Mouse (Mus musculus) activated CD4-positive, CD25-positive, alpha-beta regulatory T cell, adult 4 months (primary cell): Measurements from ENCODE around the gene Lctl. TPM values are rescaled to one million over a fixed set of nuclear protein-coding genes. Genes with fewer than 3 reads are reported as not detected.

Experiments
- ATAC-seq: one replicate; pipeline ENCODE4 v1.8.0; 2017
- polyA plus RNA-seq, 2 experiments: library from polyadenylated mRNA; unstranded; fragments of 100-300 nt; shearing (Covaris generic); gene quantifications; one replicate each; pipeline ENCODE4 v1.2.1; 2017

Gene Lctl
- not detected for polyA plus RNA-seq

- no peak for ATAC-seq
These were observed at the start of gene Lctl for GRCm38 (mm10) chr9:64116876-64117275. Gene Lctl, plus strand, starts transcription at chr9:64117147.

GRCm38 (mm10) chr9:64067787-64068186, 49.2 kb upstream of the Lctl start:
- ATAC-seq, result no peak

DNA sequence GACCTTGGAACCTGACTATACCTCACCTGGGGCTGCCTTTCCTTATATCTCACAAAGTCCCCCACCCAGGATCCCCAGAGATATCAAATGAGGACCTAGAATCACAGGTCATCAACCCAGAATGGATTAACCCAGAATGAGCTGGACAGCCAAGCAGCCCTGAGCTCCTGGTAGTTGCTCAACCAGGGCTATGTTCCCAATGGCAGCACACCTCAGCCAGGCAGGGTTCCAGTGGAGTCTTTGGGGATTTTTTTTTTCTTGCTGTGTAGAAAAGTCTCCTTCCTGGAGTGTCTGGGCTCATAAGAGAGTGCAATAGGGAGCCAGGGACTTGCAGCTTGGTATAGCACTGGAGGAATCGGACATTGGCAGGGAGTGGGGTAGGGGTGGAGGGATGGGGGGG, 48.4 kb upstream of the Lctl start:
- no peak for ATAC-seq

GRCm38 (mm10) chr9:64069131-64069530, 47.8 kb upstream of the Lctl start:
- ATAC-seq, result no peak

- no peak for ATAC-seq
These were observed 46.3 kb upstream of the Lctl start for GRCm38 (mm10) chr9:64070674-64071073.

- ATAC-seq, result no peak
These were observed 42.1 kb upstream of the Lctl start for GRCm38 (mm10) chr9:64074831-64075230.

GRCm38 (mm10) chr9:64076412-64076811, 40.5 kb upstream of the Lctl start:
- ATAC-seq, result no peak

DNA sequence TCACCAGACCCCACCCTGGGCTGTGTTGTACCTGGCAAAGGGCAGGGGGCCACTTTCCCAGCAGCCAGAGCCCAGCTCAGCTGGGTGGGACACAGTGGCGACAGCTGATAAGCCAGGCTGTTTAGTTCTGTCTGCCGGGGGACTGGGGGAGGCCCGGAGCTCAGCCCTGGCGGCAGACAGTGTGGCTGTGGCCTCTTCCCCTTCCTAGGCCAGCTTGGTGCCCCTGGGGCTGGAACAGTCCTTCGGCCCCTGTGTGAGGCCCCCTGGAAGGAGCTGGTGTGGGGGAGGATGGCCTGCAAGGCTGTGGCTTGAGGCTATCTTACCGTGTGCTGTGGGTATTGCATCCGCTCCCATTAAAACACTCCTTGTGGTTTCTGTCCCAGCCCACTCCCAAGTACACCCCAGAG, 38.6 kb upstream of the Lctl start:
- no peak for ATAC-seq

DNA sequence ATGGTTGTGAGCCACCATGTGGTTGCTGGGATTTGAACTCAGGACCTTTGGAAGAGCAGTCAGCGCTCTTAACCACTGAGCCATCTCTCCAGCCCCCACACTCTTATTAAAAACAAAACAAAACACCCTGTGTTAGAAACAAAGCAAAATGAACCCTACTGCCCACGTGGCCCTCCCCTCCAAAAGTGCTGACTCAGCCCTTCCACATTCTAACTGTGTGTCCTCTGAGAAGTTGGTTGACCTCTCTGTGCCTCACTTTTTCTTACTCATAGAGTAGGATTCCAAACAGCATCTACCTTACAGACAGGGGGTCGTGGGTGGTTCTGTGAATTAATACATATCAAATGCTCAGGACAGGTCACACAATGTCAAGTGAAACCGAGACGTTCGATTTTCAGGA, 37.0 kb upstream of the Lctl start:
- ATAC-seq, result no peak

GRCm38 (mm10) chr9:64084231-64084630, 32.7 kb upstream of the Lctl start:
- no peak for ATAC-seq

DNA sequence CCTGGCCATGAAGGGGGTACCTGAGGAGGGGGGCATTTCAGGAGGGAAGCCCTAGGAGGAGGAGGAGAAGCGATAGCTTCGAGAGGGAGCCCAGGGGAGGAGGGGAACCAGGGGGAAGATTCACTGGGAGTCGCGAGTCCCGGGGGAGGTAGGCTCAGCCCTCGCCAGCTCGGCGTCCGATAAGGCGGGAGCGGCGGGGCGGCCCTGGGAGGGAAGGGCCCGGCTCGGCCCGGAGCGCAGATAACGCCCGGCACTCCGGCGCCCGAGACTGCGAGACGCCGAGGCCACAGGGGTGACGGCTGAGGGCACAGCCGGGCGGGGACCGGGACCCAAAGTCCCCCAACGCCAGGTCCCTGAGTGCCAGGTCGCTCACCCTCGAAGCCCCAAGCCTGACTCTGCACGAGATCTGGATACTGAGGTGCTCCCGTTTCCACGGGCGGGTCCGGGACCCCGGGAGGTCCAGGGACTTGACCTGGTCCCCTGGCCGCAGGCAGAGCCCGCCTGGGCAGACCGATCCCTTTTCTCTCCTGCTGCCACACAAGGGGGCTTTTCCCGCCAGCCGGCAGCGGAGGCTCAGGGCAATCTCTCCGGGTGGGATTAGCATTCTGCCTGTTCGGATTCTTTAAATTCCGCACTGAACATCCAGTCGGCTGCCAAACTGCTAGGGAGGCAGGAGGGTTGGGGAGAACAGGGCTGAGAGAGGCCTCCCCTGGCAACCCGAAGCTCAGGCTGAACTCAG, 32.1 kb upstream of the Lctl start:
- ATAC-seq, result no peak

GRCm38 (mm10) chr9:64085976-64086375, 31.0 kb upstream of the Lctl start:
- no peak for ATAC-seq

- ATAC-seq, result no peak
These were observed 30.4 kb upstream of the Lctl start for GRCm38 (mm10) chr9:64086543-64086942.

GRCm38 (mm10) chr9:64087461-64088235, 29.3 kb upstream of the Lctl start:
- no peak for ATAC-seq

DNA sequence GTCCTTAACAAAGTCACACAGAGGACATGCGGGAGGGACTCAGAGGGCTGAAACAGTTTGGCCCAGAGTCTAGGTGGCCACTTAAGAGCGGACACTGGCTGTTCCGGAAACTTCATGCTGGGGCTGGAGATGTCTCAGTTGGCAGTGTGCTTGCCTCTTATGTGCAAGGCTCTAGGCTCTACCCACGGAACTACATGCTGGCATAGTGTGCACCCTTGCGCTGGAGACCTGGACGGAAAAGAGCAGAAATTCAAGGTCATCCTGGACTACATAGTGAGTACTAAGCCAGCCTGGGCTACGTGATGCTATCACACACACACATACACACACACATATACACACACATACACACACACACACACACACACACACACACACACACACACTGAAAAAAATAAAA, 28.6 kb upstream of the Lctl start:
- no peak for ATAC-seq

- ATAC-seq, result no peak
These were observed 27.9 kb upstream of the Lctl start for GRCm38 (mm10) chr9:64089004-64089403.

GRCm38 (mm10) chr9:64094083-64094482, 22.9 kb upstream of the Lctl start:
- no peak for ATAC-seq

DNA sequence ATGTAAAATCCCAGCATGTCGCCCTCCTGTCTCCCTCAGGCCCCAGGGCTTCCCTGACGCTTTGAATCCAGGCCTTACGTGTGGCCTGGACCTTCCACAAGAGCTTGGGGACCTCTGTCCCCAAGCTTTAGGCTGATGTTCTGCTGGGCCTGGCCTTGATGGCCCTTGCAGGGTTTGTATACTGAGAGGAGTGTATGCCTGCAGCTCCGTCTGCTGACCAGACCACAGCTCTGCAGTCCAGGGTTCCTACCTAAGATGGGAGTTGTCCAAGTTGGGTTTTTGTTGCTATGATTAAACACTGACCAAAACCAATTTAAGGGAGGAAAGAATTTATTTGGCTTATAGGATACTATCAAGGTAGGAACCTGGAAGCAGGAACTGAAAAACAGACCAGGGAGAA, 18.7 kb upstream of the Lctl start:
- ATAC-seq, result no peak

DNA sequence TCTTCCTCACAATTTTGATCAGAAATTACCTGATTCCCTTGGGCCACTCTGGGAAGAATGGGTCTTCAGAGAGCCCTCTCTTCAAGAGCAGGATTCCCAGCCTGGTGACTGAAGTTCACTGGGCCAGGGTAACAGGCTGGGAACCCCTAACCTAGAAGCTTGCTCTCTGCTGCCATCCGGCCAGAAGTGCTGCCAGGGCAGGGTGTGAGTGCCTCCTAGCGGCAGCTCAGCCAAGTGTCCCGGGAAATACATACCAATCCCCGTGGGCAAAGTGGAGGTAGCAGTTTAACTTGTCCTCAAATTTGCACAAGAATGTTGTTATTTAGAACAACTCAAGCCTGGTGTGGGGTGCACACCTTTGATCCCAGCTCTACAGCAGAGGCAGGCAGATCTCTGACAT, 16.5 kb upstream of the Lctl start:
- no peak for ATAC-seq

DNA sequence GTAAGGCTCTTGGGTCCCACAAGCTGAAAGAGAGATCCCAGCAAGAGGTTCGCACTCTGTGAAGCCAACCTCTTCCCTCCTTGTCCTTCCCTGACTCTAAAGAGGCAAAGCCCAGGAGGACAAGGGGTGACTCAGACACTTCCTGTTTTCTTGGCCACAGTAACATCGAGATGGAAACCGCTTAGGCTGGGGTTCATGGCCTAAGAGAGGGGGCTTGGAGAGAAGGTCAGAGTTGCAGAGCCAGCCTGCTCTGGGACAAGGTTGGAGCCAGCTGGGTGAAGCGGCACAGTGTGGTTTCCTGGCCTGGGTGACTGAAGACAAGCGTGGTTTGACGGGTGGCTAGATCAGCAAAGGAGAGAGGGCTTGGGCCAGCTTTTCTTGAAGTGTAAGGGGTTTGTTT, 11.6 kb upstream of the Lctl start:
- no peak for ATAC-seq

GRCm38 (mm10) chr9:64110502-64110901, 6.4 kb upstream of the Lctl start:
- ATAC-seq, result no peak

- ATAC-seq, result no peak
These were observed 2.3 kb upstream of the Lctl start for GRCm38 (mm10) chr9:64114646-64115045.

DNA sequence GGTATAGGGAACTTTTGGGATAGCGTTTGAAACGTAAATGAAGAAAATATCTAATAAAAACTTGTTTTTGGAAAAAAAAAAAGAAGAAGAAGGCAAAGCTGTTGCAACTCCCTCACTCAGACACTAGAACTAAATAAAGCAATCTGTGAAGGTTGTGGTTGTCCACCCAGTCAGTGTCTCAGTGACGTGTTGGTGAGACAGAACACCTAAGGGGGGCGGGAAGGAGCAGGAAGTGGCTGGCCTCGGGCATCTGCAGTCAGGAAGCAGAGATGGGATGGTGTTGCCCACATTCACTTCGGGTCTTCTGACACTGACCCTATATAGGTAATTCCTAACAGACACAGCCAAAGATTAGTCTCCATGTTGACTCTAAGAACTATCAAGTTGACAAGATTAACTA, 1.2 kb upstream of the Lctl start:
- no peak for ATAC-seq

GRCm38 (mm10) chr9:64119898-64120297, 3.0 kb downstream of the Lctl start:
- ATAC-seq, result no peak
